Mouse (Mus musculus) right cerebral cortex, adult 2 months (tissue): ENCODE results near the gene Rab40c.
"Not testable (repeated sequence)": the region's sequence is repeated elsewhere in the genome, so short reads cannot be mapped to it uniquely, and the experiment has no call there.

Experiments used
- DNase-seq, 2 experiments: peaks; one replicate each; pipeline ENCODE4 v3.0.0; 2021 to 2022; ENCODE audit warnings: low spot score in 2 of 2

Gene Rab40c

DNA sequence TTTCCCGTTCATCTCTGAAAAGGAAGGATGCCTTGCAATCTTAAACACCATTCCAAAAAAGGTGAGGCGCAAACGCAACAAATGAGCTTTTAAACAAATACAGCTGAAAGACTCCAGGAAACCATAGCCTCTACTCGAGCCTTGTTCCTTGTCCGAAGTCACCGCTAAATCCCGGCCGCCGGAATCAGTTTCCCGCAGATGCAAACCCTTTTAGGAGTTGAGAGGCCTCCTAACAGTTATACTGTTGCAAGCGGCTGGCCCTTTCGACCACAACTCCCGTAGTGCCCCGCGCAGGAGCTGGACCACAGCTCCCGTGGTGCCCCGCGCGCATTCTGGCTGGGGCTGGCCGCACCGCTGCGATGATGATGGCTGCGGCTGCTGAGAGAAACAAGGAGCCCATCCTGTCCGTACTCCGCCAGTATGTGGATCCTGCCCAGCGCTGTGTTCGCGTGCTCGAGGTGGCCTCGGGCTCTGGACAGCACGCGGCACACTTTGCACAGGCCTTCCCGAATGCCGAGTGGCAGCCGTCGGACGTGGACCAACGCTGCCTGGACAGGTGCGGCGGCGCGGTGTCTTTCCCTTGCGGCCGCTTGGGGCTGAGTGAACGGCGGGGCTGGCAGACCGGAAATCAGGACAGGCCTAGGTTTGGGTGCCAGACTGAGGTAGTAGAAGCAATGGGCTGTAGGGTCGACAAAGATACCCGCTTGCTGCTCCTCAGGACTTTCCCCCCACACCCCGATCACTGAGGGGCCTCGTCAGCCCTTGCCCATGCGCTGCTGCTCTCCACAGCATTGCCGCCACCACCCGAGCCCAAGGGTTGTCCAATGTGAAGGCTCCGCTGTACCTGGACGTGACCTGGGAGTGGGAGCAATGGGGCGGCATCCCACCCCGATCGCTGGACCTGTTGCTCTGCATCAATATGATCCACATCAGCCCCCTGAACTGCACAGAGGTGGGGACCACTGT, 44.1 kb downstream of the Rab40c start:
- peak; percentile 92 to 93 for DNase-seq

DNA sequence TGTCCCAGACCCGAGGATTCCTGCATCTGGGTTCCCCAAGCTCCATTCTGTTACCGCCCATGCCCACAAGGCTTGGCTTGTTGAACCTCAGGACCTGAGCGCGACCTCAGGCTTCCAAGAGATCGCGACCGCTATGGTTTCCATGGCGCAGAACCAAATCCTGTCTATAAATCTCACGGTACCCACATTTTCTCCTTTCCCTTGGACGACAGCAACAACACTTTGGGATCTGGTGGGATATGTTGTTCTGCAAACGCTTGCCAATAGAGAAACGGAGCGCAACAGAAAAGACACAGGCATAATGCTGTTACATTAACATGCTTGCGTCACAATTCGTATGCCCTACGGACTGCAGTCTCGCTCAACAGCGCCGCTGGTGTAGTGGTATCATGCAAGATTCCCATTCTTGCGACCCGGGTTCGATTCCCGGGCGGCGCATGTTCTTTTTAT, 44.8 kb downstream of the Rab40c start, which contains the start of gene Mettl26:
Gene Mettl26 (plus strand): TSS at position 354 of the 450 bp plus-strand sequence.
- peak; percentile 100 for DNase-seq

DNA sequence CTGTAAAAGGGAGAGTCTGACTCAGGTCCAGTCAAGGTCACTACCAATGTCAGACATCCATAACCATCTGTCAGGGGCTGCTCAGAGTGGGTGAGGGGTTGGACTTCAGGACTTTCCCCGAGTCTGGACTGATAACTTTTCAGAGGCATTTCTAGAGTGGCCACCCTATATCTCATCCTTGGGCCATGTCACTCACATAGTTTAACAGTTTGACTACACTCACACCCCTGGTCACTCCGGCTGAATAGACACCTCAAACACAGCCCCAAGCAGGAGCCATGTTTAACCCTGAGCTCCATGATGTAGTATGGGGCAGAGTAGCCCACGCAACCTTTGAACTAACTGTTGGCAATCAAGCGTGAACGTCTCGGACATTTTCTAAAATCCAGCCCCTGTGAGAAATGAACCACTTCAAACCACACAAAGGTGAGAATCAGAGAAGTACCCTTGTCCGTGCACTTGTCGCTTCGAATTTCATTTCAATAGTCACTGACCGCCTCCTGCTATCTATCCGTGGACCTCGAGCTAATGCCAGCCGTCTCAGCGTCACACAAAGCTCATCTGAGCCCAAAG, 45.3 kb downstream of the Rab40c start:
- no peak for DNase-seq

DNA sequence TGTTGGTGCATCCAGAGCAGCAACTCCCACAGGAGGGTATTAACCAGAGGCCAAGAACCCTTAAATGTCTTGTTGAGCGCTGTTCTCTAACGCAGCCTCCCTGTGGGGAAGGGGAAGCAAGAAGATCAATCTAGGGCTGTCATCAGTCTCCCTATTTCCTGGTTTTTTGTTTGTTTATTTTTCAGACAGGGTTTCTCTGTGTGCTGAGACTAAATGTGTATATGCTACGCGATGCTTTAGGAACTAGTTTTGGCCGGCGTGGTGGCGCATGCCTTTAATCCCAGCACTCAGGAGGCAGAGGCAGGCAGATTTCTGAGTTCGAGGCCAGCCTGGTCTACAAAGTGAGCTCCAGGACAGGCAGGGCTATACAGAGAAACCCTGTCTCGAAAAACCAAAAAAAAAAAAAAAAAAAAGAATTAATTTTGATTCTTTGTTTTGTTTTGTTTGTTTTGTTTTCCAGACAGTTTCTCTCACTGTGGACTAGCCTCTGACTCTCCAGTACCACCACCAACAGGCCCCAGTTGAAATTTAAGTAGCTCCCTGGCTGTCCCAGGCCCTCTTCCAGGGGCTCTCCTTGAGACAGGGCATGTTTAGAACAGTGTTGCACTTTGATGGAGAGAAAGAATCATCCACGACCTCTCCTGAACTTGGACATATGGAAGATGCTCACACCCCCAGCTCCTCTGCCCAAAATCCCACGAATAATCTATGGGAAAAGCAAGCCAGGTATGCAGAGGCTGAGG, 46.0 kb downstream of the Rab40c start:
- DNase-seq: no peak

DNA sequence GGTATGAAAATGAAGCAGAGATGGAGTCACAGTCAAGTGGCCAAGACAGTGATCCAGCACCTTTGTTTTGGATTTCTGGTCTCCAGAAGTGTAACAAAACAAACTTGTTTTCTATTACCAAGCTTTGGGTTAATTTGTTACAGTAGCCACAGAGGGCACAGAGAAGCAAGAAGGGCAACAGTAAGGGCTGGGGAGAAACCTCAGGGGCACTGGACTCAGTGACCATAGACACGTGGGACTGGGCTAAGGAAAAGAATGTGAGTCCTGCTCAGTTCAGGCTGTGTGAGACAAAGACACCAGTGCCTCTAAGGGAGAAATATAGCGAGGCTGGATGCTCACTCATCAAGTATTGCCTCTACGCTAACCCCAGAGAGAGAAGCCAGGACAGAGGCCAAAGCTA, 46.9 kb downstream of the Rab40c start:
- DNase-seq: no peak

DNA sequence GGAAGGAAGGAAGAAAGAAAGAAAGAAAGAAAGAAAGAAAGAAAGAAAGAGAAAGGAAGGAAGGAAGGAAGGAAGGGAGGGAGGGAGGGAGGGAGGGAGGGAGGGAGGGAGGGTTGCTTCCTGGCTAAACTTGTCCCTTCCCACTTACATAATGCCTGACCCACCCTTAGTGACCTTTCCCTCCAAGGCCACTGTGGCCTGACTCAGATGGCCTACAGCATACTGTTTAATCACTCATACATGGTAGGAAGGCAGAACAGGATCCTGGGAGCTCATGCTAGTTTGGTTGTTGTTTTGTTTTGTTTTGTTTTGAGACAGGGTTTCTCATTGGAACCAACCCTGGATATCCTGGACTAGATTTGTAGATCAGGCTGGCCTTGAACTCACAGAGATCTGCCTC, 48.0 kb downstream of the Rab40c start:
- not testable (repeated sequence) for DNase-seq

DNA sequence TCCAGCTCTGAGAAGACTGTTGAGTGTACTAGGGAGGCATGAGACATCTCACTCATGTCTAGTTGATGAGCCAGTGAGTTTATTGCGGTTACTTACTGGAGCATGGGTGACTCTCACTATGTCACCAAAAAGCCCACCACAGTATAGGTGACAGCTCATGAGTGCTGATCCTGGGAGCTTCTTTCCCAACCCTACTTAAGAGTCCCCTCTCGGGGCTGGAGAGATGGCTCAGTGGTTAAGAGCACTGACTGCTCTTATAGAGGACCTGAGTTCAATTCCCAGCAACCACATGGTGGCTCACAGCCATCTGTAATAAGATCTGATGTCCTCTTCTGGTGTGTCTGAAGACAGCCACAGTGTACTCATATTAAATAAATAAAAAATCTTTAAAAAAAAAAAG, 49.6 kb downstream of the Rab40c start:
- DNase-seq: no peak

DNA sequence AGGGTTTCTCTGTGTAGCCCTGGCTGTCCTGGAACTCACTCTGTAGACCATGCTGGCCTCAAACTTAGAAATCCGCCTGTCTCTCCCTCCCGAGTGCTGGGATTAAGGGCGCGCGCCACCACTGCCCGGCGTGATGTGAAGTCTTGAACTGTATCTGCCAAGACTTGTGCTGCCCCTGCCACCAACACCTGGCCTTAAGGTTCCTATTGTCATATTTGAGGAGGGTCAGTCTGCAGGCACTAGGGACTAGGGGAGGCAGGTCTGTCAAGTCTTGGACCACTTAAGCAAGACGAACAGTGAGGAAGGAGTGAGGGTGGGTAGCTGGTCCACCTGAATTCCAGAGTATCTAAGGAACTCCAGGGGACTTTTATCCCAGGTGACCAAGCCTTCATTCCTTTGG, 50.0 kb downstream of the Rab40c start:
- DNase-seq: no peak

DNA sequence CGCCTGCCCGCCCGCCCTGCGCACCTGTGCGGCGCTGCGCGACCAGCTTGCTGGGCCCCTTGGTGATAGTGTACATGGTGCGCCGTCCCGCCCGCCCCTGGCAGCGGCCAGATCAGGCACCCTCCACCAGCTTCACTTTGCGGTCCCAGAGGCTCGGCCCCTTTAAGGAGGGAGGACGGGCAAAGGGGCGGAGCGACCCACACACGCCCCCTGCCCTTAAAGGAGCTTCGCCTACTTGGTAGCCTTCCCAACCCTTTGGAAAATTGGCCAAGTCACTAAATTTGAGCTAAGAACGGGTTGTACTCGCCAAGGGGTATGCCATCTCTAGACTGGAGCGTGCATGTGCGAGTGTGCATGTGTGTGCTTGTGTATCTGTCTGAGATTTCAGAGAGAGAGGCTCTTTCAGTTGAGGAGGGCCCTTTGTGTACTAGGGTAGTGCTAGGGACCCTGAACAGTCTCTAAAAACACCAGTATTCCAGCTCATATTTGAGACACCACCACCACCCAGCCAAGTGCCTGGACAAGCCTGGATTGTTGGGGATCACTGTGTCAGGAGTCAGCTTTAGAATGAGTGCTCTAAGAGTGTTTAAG, 50.8 kb downstream of the Rab40c start, which contains the start of gene Mcrip2:
Gene Mcrip2 (minus strand): TSS at position 164 of the 591 bp plus-strand sequence.
- peak; percentile 76 to 82 for DNase-seq

DNA sequence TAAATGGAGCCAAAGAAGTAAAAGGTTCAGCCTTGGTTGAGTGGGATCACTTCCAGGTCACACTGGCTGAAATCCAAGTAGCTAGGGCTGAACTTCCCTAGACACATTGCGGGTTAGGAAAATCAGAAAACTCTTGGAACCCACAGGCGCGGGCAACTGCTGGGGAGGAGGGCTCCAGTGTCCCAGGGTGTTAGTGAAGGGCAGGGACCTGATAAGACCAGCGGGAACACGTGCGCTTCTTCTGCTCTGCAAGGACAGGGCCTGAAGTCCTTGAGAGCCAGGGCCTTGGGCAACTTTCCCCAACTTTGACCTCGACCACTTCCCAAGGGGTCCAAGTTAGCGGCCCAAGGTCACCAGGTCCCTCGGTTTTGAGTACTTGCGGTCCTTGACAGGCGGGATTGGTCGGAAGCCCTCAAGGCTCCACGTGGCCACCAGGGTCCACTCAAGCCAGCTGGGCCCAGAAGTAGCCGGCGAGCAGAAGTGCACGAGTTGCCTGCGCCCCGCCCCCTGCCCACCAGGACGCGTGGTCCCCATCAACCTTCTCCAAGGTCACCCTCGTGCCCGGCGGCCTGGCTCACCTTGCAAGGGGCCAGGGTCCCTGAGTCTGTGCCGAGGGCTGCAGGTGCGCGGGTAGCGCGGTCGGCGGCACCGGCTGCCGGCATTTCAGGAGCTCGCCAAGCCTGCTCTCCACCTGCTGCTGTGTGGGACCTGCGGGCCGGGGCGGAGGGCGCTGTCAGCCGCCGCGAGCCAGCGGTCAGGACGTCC, 51.5 kb downstream of the Rab40c start:
- DNase-seq: no peak

DNA sequence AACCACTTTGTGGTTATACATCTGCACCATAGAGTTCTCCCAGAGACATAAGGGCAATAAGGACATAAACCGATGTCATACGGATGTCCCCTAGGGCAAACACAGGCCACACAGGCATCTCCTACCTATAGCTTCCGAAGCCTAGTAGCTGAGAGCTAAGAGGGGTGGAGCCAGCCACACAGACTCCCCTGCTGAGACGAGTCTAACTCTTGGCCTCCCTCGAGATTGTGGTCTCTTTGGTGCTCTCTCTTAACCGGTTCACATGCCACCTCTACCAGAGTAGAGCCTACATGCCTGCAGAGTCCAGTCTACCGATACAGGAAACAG, 52.1 kb downstream of the Rab40c start:
- DNase-seq: no peak

DNA sequence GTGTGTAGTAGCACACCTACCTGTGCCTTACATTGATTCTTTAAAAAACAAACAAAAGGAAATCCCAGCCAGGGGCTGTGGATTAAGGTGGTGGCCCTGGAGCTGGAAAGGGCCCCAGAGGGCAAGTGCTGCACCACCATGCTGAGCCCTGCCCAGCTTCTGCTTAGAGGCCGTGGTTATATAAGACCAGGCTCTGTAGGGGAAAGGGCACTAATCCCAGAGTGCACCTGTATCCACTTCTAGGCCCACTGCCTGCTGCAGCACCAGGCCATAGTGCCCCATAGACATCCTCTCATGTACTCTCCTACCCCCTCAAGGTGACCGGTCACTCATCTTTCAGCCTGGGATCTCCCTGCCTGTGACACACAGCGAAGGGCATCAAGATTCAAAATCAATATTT, 53.4 kb downstream of the Rab40c start:
- no peak for DNase-seq

DNA sequence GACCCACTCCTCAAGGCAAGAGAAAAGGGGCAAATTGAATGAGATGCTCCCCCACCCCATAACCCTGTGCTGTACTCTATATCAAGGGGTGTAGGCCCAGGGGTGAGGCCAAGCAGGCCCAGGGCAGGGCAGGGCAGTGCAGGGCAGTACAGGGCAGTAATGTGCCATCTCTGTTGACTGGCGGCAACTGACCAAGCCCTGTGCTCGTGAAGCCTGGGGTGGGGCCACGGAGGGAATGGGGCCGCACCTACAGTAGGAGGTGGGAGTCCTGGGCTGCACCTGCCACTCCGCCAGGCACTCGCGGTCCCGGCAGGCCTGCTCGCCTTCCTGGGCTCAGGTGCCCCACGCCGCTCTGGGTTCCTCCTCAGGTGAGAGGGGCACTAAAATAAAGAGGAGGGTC, 54.2 kb downstream of the Rab40c start:
- no peak for DNase-seq

DNA sequence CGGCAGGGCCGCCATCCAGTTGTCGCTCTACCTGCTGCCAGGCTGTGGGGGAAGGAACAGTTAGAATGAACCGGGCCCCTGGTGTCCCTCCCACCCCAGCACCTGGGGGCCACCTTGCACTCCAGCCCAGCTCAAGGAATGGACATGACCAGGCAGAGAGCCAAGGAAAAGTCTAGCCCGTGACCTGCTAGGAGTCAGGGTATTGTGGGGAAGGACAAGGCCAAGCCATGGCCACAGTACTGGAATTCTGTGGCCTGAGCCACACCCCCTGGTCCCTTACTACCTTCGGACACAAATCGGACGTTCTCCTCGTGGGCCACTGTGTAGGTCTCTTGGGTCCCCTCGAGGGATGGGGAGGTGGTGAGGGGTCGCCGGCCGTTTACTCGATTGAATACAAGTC, 55.2 kb downstream of the Rab40c start:
- no peak for DNase-seq

DNA sequence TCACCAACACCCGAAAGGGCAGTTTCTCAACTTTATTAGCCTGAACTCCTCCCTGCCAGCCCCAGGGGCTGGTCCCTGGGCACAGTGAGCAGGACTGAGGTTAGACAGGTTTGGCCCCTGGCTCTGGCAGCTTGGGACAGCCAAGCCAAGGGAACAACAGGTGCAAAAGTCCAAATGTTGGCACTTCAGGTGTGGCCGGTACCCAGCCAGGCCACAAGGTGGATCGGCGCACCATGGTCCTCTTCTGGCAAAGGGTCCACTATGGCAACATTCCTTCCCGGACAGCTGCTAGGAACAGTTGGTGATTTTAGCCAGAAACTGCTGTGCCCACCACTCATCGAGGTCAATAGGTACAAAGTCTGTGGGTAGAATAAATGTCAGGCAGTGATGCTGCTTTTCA, 55.8 kb downstream of the Rab40c start:
- no peak for DNase-seq

DNA sequence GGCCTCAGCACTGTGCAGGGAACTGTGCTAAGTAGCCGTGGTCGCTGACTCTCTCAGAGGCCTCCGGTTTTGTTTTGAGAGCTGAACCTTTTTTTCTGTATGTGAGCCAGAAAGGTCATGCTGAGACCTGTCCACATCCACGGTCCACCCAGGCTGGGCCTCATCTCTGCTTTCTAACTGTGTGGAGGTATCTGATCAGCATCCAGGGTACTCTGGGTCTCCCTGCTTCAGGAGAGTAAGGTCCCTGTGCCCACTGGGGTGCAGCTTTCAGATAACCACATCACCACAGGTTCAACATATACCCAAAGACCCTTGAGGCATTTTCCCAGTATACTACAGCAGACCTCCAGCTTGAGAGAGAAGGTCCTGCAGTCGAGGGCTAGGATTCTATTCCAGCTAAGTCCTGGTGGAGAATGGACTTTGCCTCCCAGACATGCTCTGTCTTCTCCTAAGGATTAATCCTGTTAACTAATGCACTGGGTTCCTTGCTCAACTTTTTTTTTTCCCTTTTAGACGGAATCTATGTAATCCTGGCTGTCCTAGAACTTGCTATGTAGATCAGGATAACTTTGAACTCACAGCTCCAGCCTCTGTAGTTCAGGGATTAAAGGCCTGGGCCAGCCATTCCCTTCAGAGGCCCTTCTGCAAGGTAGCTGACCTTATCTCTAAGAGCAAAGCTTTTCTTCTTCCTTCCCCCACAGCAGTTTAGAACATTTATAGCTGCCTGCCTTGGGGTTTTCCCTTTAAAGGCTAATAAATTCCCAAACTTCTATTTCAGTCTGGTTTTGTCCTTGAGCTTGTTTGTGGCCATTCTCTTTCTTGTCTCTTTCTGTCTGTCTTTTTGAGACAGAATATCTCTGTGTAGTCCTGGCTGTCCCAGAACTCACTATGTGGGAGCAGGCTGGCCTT, 57.6 kb downstream of the Rab40c start:
- DNase-seq: no peak

DNA sequence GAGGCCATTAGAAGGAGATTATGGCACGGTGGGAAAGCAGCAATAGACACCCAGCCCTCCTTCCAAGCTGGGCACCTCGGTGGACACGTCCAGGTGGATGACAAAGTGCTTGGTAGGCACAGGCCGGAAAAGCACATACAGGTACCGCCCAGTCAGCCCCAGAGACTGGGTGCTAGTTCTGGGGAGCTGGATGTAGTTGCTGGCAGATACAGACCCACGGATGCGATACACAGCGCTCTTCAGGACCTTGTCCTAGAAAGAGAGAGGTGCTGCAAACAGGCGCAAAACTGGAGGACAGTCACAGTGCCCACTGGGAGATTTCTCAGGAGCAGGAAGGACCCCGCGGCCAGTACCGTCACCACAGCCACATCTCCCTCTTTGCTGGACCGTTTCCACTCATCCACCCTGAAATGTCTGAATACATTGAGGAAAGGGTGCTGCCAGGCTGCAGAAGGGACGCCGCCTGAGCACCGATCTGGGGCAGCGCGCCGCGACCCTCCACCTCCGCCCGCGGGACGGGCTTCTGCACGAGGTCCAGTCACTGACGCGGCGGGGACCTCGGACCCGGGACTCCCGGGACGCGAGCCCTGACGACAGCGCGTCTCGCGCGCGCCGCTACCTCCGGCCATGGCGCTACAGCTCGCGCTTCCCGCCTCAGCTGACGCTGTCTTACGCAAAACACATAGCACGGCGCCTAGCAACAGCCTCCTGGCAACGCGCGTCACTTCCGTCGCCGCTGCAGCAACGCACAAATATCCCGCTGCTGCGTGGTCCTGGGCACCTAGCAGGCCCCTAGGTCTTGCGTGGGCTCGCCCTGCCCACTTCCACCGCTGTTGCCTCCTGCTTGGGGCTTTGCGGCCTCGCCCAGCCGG, 58.5 kb downstream of the Rab40c start, which contains the start of gene Wdr90:
Gene Wdr90 (minus strand): TSS at position 670 of the 872 bp plus-strand sequence.
- DNase-seq: peak; percentile 94 to 97

DNA sequence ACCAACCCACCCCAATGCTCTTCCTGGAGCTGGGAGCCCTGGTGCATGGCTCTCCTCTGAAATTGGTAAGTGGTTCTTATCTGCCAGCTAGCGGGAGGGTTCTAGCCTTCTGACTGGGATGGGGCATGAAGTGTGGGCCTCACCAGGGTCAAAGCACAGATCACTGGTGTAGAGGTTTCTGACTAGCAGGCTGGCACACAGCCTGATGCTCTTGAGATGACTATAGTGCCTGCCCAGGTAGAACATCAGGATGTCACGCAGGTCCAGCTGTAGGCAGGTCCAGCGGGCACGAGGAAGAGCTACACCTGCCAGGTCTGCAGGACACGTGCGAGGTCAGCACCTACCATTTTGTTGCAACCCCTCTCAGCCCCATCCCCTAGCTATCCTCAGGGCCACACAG, 59.3 kb downstream of the Rab40c start:
- no peak for DNase-seq

DNA sequence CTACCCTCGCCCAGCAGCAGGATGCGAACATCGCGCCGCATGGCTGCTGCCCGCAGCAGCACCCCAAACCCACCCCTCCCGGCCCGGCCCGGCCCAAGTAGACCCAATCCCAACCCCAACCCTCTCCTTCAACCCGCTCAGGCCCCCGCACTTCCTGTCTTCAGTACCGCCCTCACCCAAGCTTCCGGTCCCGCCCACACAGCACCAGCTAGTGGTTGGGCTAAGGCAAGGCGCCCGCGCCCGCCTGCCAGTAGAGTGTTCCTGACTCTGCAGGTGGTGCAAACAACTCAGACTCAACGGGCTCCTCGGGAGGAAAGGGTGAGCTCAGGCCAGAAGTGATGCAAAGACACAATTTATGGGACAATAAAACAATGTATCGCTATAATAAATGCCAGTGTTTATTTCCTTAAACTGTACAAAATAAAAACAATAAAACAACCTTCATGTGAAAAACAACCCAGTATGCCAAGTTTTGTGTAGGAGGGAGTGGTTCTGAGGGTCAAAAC, 75.1 kb downstream of the Rab40c start, which contains the start of gene Rhot2:
Gene Rhot2 (minus strand): TSS at position 456 of the 506 bp plus-strand sequence.
- DNase-seq: peak; percentile 95 to 96
